Mouse (Mus musculus): ENCODE results near the gene Acad9. TPM values are rescaled to one million over a fixed set of nuclear protein-coding genes. Genes with fewer than 3 reads are reported as not detected.
A peak's percentile ranks its signal among the peaks of the same experiment; 100 is the strongest.

The Acad9 gene
- total and polyA plus RNA-seq, 3 experiments: 61.7 to 86.4 (median 77.8) TPM

GRCm38 (mm10) chr3:36065166-36065565 is 613 bp upstream of the Acad9 start:
- peak overlapping the region; percentile 63 to 91 (median 86) for H3K4me3 ChIP-seq (replicated peaks in 1 of 3; ENCODE audit: low read depth in 2 of 3, low read length in 2 of 3, poor library complexity in 1 of 3)
- peak overlapping the region; percentile 97 for H3K27ac ChIP-seq (ENCODE audit: insufficient read depth, low read depth)
- H3K9me3 ChIP-seq (replicated peaks; ENCODE audit: low read length): no peaks in the 10 kb centered on the region
- peak; percentile 61 for DNase-seq (ENCODE audit: extremely low read depth)
- peaks cover 11 to 54% of the 10 kb centered on the region in 2 experiments for H3K4me1 ChIP-seq (ENCODE audit: control insufficient read depth in 1 of 2, insufficient read depth in 2 of 2)
- in situ Hi-C loops (cut with MboI; ENCODE audit: low pct_ligation_motif_present, low pct_unique_long_range_greater_than_20kb, low sequenced_read_pairs): loop anchor here (10.0 kb wide), 1 partner anchor 370 kb away; no protein-coding TSS in a partner anchor
- H3K79me2 ChIP-seq (replicated peaks; ENCODE audit: control insufficient read depth, extremely low read depth, insufficient read depth, poor library complexity, severe bottlenecking): peaks cover 39% of the 10 kb centered on the region
- no peaks in the 10 kb centered on the region for H3K27me3 ChIP-seq (replicated peaks)
- dilution Hi-C loops (cut with MboI; ENCODE audit: extremely low pct_ligation_motif_present, extremely low pct_unique_long_range_greater_than_20kb, low sequenced_read_pairs): no loop called here
- peaks cover 13 to 24% of the 10 kb centered on the region in 2 experiments for H3K36me3 ChIP-seq (replicated peaks in 1 of 2; ENCODE audit: control insufficient read depth in 1 of 2, insufficient read depth in 1 of 2, low read length in 1 of 2)
- H3K9ac ChIP-seq (ENCODE audit: insufficient read depth, low read depth): peak overlapping the region; percentile 61
- TF ChIP-seq CTCF (conservative IDR thresholded peaks at IDR 0.05 in 1 of 2, IDR thresholded peaks at IDR 0.05 in 1 of 2; ENCODE audit: low read depth in 2 of 2, low read length in 2 of 2) (peak in 1 of 2 experiments; percentile 39; a peak in 1 of 4 replicates), SIN3A (IDR thresholded peaks at IDR 0.05; ENCODE audit: low read length) (no peak), MYC (IDR thresholded peaks at IDR 0.05; ENCODE audit: low read depth, low read length) (0 out of 2 replicates have a peak, but pooled peaks have one; percentile 0), GABPA (IDR thresholded peaks at IDR 0.05; ENCODE audit: insufficient replicate concordance, low read depth, low read length) (no peak)
- peak overlapping the region; percentile 47 for H3K4me2 ChIP-seq (ENCODE audit: insufficient read depth, low read depth, poor library complexity, severe bottlenecking)

- peaks cover 40% of the 10 kb centered on the region for H3K79me2 ChIP-seq (replicated peaks; ENCODE audit: control insufficient read depth, extremely low read depth, insufficient read depth, poor library complexity, severe bottlenecking)
- no peak for TF ChIP-seq ZC3H11A (IDR thresholded peaks at IDR 0.05; ENCODE audit: low read depth, low read length)
- TF ChIP-seq ZMIZ1 (IDR thresholded peaks at IDR 0.05; ENCODE audit: low read depth, low read length): no peak
- no peak for TF ChIP-seq JUND (conservative IDR thresholded peaks at IDR 0.05; ENCODE audit: low read depth, low read length)
- no peak for TF ChIP-seq ETS1 (conservative IDR thresholded peaks at IDR 0.05; ENCODE audit: low read depth, low read length)
- TF ChIP-seq EP300 (IDR thresholded peaks at IDR 0.05; ENCODE audit: low read length): no peak
- TF ChIP-seq IRF4 (IDR thresholded peaks at IDR 0.05; ENCODE audit: low read depth, low read length): no peak
- no peak for TF ChIP-seq BHLHE40 (IDR thresholded peaks at IDR 0.05; ENCODE audit: low read depth, low read length)
- TF ChIP-seq GABPA (IDR thresholded peaks at IDR 0.05; ENCODE audit: insufficient replicate concordance, low read depth, low read length): no peak
- no peak for TF ChIP-seq POLR2AphosphoS2 (IDR thresholded peaks at IDR 0.05; ENCODE audit: low read depth, low read length)
- no peak for TF ChIP-seq RAD21 (IDR thresholded peaks at IDR 0.05; ENCODE audit: low read depth, low read length)
- no peak for TF ChIP-seq POLR2A (IDR thresholded peaks at IDR 0.05; ENCODE audit: low read depth, low read length)
- TF ChIP-seq SIN3A (IDR thresholded peaks at IDR 0.05; ENCODE audit: low read length): no peak
- no peak for TF ChIP-seq USF2 (conservative IDR thresholded peaks at IDR 0.05; ENCODE audit: low read depth, low read length)
- no peak for TF ChIP-seq ELF1 (IDR thresholded peaks at IDR 0.05; ENCODE audit: low read depth, low read length)
- peak overlapping the region; percentile 54; the same call in 1 of the 2 replicates for H3K9ac ChIP-seq (ENCODE audit: insufficient read depth, low read depth)
- in situ Hi-C loops (cut with MboI; ENCODE audit: low pct_ligation_motif_present, low pct_unique_long_range_greater_than_20kb, low sequenced_read_pairs): loop anchor here (10.0 kb wide), 1 partner anchor 373 kb away; no protein-coding TSS in a partner anchor
- dilution Hi-C loops (cut with MboI; ENCODE audit: extremely low pct_ligation_motif_present, extremely low pct_unique_long_range_greater_than_20kb, low sequenced_read_pairs): no loop called here
- H3K27me3 ChIP-seq (replicated peaks): no peaks in the 10 kb centered on the region
- no peak overlapping the region for H3K4me3 ChIP-seq (replicated peaks in 1 of 3; ENCODE audit: low read depth in 2 of 3, low read length in 2 of 3, poor library complexity in 1 of 3)
- peak overlapping the region; percentile 74; the same call in 1 of the 2 replicates for H3K4me2 ChIP-seq (ENCODE audit: insufficient read depth, low read depth, poor library complexity, severe bottlenecking)
- H3K36me3 ChIP-seq (replicated peaks in 1 of 2; ENCODE audit: control insufficient read depth in 1 of 2, insufficient read depth in 1 of 2, low read length in 1 of 2): peaks cover 26 to 37% of the 10 kb centered on the region in 2 experiments
- peaks cover 11 to 48% of the 10 kb centered on the region in 2 experiments for H3K4me1 ChIP-seq (ENCODE audit: control insufficient read depth in 1 of 2, insufficient read depth in 2 of 2)
- H3K9me3 ChIP-seq (replicated peaks; ENCODE audit: low read length): no peaks in the 10 kb centered on the region
- DNase-seq (ENCODE audit: extremely low read depth): no peak
- H3K27ac ChIP-seq (ENCODE audit: insufficient read depth, low read depth): no peak overlapping the region
Measured at GRCm38 (mm10) chr3:36067731-36068130, 2.0 kb downstream of the Acad9 start.
